25 mouse cellular contexts compared by ENCODE assay signal in genomic region chr3:157934301-157934823, GRCm38 (mm10).
"Had no signal": no experiment of that assay in that cellular context is flagged by ENCODE, and none has a peak within 500 bp of the region (broad histone marks: within the 10 kb centered on the region; RNA-seq: fewer than 3 reads in every experiment).

No protein-coding gene starts in this region.

- H3K27ac ChIP-seq: kidney, embryonic 15.5 days; limb, embryonic 12.5 days; limb, embryonic 15.5 days; liver, embryonic 14.5 days; lung, embryonic 15.5 days; midbrain, embryonic 10.5 days; midbrain, embryonic 13.5 days; neural tube, embryonic 12.5 days; neural tube, embryonic 15.5 days; stomach, postnatal 0 days had no signal

- H3K9ac ChIP-seq: kidney, embryonic 15.5 days; limb, embryonic 12.5 days; limb, embryonic 15.5 days; liver, embryonic 14.5 days; liver, postnatal 0 days; lung, embryonic 15.5 days; midbrain, embryonic 13.5 days; neural tube, embryonic 12.5 days; neural tube, embryonic 15.5 days had no signal

- DNase-seq: kidney, adult 8-10 months; kidney, postnatal 10 days; kidney, postnatal 36 days; left cerebral cortex, postnatal 4 days; liver, postnatal 0 days; lung, postnatal 10 days; lung, postnatal 36 days; retina, postnatal 1 day; right cerebral cortex, postnatal 4 days; thymus, adult 2 months; thymus, postnatal 14 days; thymus, postnatal 4 days had no signal

- H3K4me3 ChIP-seq: kidney, embryonic 15.5 days; limb, embryonic 12.5 days; limb, embryonic 15.5 days; lung, embryonic 15.5 days; megakaryocyte, embryonic 14.5 days; midbrain, embryonic 10.5 days; midbrain, embryonic 13.5 days; neural tube, embryonic 12.5 days; neural tube, embryonic 15.5 days had no signal

- H3K4me2 ChIP-seq: kidney, embryonic 15.5 days; limb, embryonic 12.5 days; limb, embryonic 15.5 days; liver, embryonic 11.5 days; lung, embryonic 15.5 days; midbrain, embryonic 13.5 days; neural tube, embryonic 12.5 days; neural tube, embryonic 15.5 days had no signal

- H3K9me3 ChIP-seq: kidney, embryonic 15.5 days; limb, embryonic 12.5 days; limb, embryonic 15.5 days; lung, embryonic 15.5 days; megakaryocyte, embryonic 14.5 days; midbrain, embryonic 10.5 days; midbrain, embryonic 13.5 days; neural tube, embryonic 12.5 days; neural tube, embryonic 15.5 days had no signal

- H3K36me3 ChIP-seq: kidney, embryonic 15.5 days; limb, embryonic 12.5 days; limb, embryonic 15.5 days; lung, embryonic 15.5 days; midbrain, embryonic 10.5 days; midbrain, embryonic 13.5 days; neural tube, embryonic 12.5 days; neural tube, embryonic 15.5 days had no signal

- H3K27me3 ChIP-seq: kidney, embryonic 15.5 days; limb, embryonic 12.5 days; limb, embryonic 15.5 days; lung, embryonic 15.5 days; midbrain, embryonic 13.5 days; neural tube, embryonic 12.5 days; neural tube, embryonic 15.5 days had no signal

- ATAC-seq: liver, postnatal 0 days; midbrain, embryonic 13.5 days; midbrain, embryonic 16.5 days had no signal

- H3K4me1 ChIP-seq: kidney, embryonic 15.5 days; limb, embryonic 12.5 days; limb, embryonic 15.5 days; lung, embryonic 15.5 days; midbrain, embryonic 13.5 days; neural tube, embryonic 12.5 days; neural tube, embryonic 15.5 days had no signal
